Mouse (Mus musculus) stomach, postnatal 0 days (tissue): ENCODE results near the gene 2310007B03Rik.

Source experiments
- CTCF ChIP-seq: IDR thresholded peaks from 2 replicates; pipeline ENCODE4 v1.5.1; 2016; ENCODE audit warnings: antibody characterized with exemption, low read depth, mild to moderate bottlenecking, moderate library complexity
- EP300 ChIP-seq: optimal IDR thresholded peaks from 2 replicates; pipeline ENCODE3; 2016; ENCODE audit warnings: antibody characterized with exemption

DNA sequence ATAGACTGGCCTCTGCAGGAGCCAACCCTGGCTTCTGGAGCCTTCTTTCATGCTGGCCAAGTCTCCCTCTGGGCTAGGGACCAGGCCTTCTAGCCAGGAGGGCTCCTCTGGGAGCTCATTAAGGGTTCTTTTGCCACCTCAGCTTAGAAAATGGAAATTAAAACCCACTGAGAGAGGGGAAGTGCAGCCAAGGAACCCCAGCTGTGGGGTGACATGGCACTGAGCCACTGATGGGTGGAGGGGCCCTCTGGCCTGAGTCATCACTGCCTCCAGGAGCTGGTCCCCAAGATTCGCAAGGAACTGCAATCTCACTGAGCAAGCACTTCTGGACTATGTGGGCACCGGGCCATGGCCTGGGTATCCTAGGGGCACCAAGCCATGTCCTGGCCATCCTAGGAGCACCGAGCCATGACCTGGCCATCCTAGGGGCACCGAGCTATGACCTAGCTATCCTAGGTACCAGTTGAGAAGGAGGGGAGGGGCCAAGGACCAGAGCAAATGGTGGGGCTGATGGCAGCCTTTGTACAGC, 46.9 kb upstream of the 2310007B03Rik start:
- TF ChIP-seq CTCF: no peak
- no peak for TF ChIP-seq EP300
